Comparison of ENCODE assay signal across 11 mouse cellular contexts in genomic region chr2:127375759-127376341, GRCm38 (mm10). TPM values are rescaled to one million over a fixed set of nuclear protein-coding genes. Genes with fewer than 3 reads are reported as not detected.
DNase-seq lines count a peak whose midpoint lies in the region; ATAC-seq and TF ChIP-seq lines count a peak whose summit lies in the region.
"Had no signal": no experiment of that assay in that cellular context is flagged by ENCODE, and none has a peak within 500 bp of the region (broad histone marks: within the 10 kb centered on the region; RNA-seq: fewer than 3 reads in every experiment).

No protein-coding gene starts in this region.

- no peak overlapping the region for H3K4me3 ChIP-seq in ES-Bruce4 (ENCODE audit: low read depth, low read length)
- H3K4me3 ChIP-seq in forebrain, embryonic 11.5 days (ENCODE audit: low read depth, low read length) = no peak overlapping the region
- H3K4me3 ChIP-seq: stomach, embryonic 15.5 days had no signal

- H3K27ac ChIP-seq in ES-Bruce4 (ENCODE audit: insufficient read depth, low read length) = no peak overlapping the region
- no peak overlapping the region for H3K27ac ChIP-seq in forebrain, embryonic 11.5 days (ENCODE audit: low read depth, low read length)
- H3K27ac ChIP-seq: stomach, embryonic 15.5 days had no signal

- H3K9me3 ChIP-seq in ES-Bruce4 (replicated peaks; ENCODE audit: control insufficient read depth, insufficient read depth, low read length, poor library complexity, severe bottlenecking) = no peaks in the 10 kb centered on the region
- no peaks in the 10 kb centered on the region for H3K9me3 ChIP-seq in forebrain, embryonic 11.5 days (ENCODE audit: control insufficient read depth, low read length)
- H3K9me3 ChIP-seq: stomach, embryonic 15.5 days had no signal

- TF ChIP-seq EP300 in ES-Bruce4 (IDR thresholded peaks at IDR 0.05; ENCODE audit: insufficient read depth, low read depth, low read length) = no peak

- peak; percentile 55 for TF ChIP-seq CTCF in ES-Bruce4 (IDR thresholded peaks at IDR 0.05; ENCODE audit: low read depth, low read length)
- TF ChIP-seq CTCF in brain, embryonic 14.5 days (IDR thresholded peaks at IDR 0.05; ENCODE audit: borderline replicate concordance, extremely low read depth, insufficient read depth, insufficient read length) = peak; percentile 56; the same call in 1 of the 2 replicates

- peak; percentile 77 for ATAC-seq in megakaryocyte progenitor cell, adult 5-6 weeks (replicated peaks; ENCODE audit: poor library complexity)
- ATAC-seq in forebrain, embryonic 11.5 days (replicated peaks; ENCODE audit: low FRiP score) = no peak

- H3K4me2 ChIP-seq in forebrain, embryonic 11.5 days (ENCODE audit: low read depth, low read length, severe bottlenecking) = no peak overlapping the region
- H3K4me2 ChIP-seq: stomach, embryonic 15.5 days had no signal

- TF ChIP-seq POLR2A in ES-Bruce4 (IDR thresholded peaks at IDR 0.05; ENCODE audit: insufficient read depth, low read length) = no peak
- no peak for TF ChIP-seq POLR2A in brain, embryonic 14.5 days (IDR thresholded peaks at IDR 0.05; ENCODE audit: borderline replicate concordance, extremely low read depth, insufficient read depth, insufficient read length, poor library complexity, severe bottlenecking)

- no peaks in the 10 kb centered on the region for H3K36me3 ChIP-seq in ES-Bruce4 (ENCODE audit: control insufficient read depth, insufficient read depth, low read length, poor library complexity, severe bottlenecking)
- no peaks in the 10 kb centered on the region for H3K36me3 ChIP-seq in forebrain, embryonic 11.5 days (ENCODE audit: control insufficient read depth, insufficient read depth, low read length)
- H3K36me3 ChIP-seq: stomach, embryonic 15.5 days had no signal

- DNase-seq in kidney, adult 18-20 months = peak; percentile 47
- no peak for DNase-seq in kidney, adult 8-10 months
- peak; percentile 9 for DNase-seq in brain, embryonic 14.5 days (ENCODE audit: low read depth)
- DNase-seq in right cerebral cortex, postnatal 25 days = no peak
- DNase-seq in gastrocnemius, postnatal 25 days = no peak
- no peak for DNase-seq in forebrain, embryonic 11.5 days (ENCODE audit: low spot score)

- no peak overlapping the region for H3K9ac ChIP-seq in ES-Bruce4 (ENCODE audit: low read depth, poor library complexity, severe bottlenecking)
- no peak overlapping the region for H3K9ac ChIP-seq in forebrain, embryonic 11.5 days (ENCODE audit: low read length)
- H3K9ac ChIP-seq: stomach, embryonic 15.5 days had no signal

- H3K4me1 ChIP-seq in ES-Bruce4 (ENCODE audit: control insufficient read depth, insufficient read depth, low read length) = no peaks in the 10 kb centered on the region
- no peaks in the 10 kb centered on the region for H3K4me1 ChIP-seq in forebrain, embryonic 11.5 days (replicated peaks; ENCODE audit: control insufficient read depth, insufficient read depth, low read length)

- WGBS in forebrain, embryonic 11.5 days = 59% methylated on average over 7 of the region's 7 CpGs

- H3K27me3 ChIP-seq in ES-Bruce4 (ENCODE audit: control insufficient read depth, insufficient read depth, low read length, poor library complexity, severe bottlenecking) = no peaks in the 10 kb centered on the region
- no peaks in the 10 kb centered on the region for H3K27me3 ChIP-seq in forebrain, embryonic 11.5 days (ENCODE audit: control insufficient read depth, insufficient read depth, low read length)
- H3K27me3 ChIP-seq: stomach, embryonic 15.5 days had no signal

RNA-seq across cellular contexts. Expression of gene Adra2b, which starts 12.8 kb away (rescaled TPM):
- polyA plus RNA-seq in ES-Bruce4 (2011; ENCODE audit: insufficient read depth, insufficient read length, low read depth, missing spikeins) = 1.5 and 2.1 TPM in 2 replicates
- polyA plus RNA-seq in brain, embryonic 14.5 days (2012; rRNA removed) = 0.18 and 0.30 TPM in 2 replicates
- total RNA-seq in megakaryocyte progenitor cell, adult 5-6 weeks (2015) = not detected in 2 replicates
- not detected in 2 replicates for total RNA-seq in megakaryocyte progenitor cell, adult 5-6 weeks (2017)
- under 1 TPM; 0.64 to 0.67 TPM for total RNA-seq in gastrocnemius, postnatal 25 days (2021)
- polyA plus RNA-seq in forebrain, embryonic 11.5 days (2014; fragmentation: Nextera tagmentation; extraction: Ambion mirVana) = 3.4 and 4.1 TPM in 2 replicates

RNA-seq across cellular contexts. Expression of gene Astl, which starts 37.4 kb away (rescaled TPM):
- polyA plus RNA-seq in ES-Bruce4 (2011; ENCODE audit: insufficient read depth, insufficient read length, low read depth, missing spikeins) = not detected in 2 replicates
- polyA plus RNA-seq in brain, embryonic 14.5 days (2012; rRNA removed) = 0.03 TPM in 1 of 2 replicates, not detected in the other
- 0.15 and 0.30 TPM in 2 replicates for total RNA-seq in megakaryocyte progenitor cell, adult 5-6 weeks (2015)
- 0.24 TPM in 1 of 2 replicates, not detected in the other for total RNA-seq in megakaryocyte progenitor cell, adult 5-6 weeks (2017)
- not detected for total RNA-seq in gastrocnemius, postnatal 25 days (2021)
- not detected in 2 replicates for polyA plus RNA-seq in forebrain, embryonic 11.5 days (2014; fragmentation: Nextera tagmentation; extraction: Ambion mirVana)
- total RNA-seq: adrenal gland, postnatal 4 days had no signal
- polyA plus RNA-seq: gonadal fat pad, adult 2 months; stomach, embryonic 15.5 days had no signal

RNA-seq across cellular contexts. Expression of gene Dusp2, which starts 39.9 kb away (rescaled TPM):
- polyA plus RNA-seq in ES-Bruce4 (2011; ENCODE audit: insufficient read depth, insufficient read length, low read depth, missing spikeins) = 0.61 and 1.9 TPM in 2 replicates
- 6.5 and 7.7 TPM in 2 replicates for polyA plus RNA-seq in brain, embryonic 14.5 days (2012; rRNA removed)
- total RNA-seq in megakaryocyte progenitor cell, adult 5-6 weeks (2015) = 76.0 and 76.5 TPM in 2 replicates
- total RNA-seq in megakaryocyte progenitor cell, adult 5-6 weeks (2017) = 83.2 and 90.0 TPM in 2 replicates
- total RNA-seq in gastrocnemius, postnatal 25 days (2021) = 1 to 10 TPM in 1 of 2 experiments, under 1 TPM in 1; 0.91 to 1.1 TPM
- polyA plus RNA-seq in forebrain, embryonic 11.5 days (2014; fragmentation: Nextera tagmentation; extraction: Ambion mirVana) = 3.9 and 5.2 TPM in 2 replicates

RNA-seq across cellular contexts. Expression of gene Gpat2, which starts 49.1 kb away (rescaled TPM):
- polyA plus RNA-seq in ES-Bruce4 (2011; ENCODE audit: insufficient read depth, insufficient read length, low read depth, missing spikeins) = 0.43 and 1.2 TPM in 2 replicates
- polyA plus RNA-seq in brain, embryonic 14.5 days (2012; rRNA removed) = 0.07 and 0.13 TPM in 2 replicates
- not detected in 2 replicates for total RNA-seq in megakaryocyte progenitor cell, adult 5-6 weeks (2015)
- 0.12 TPM in 1 of 2 replicates, not detected in the other for total RNA-seq in megakaryocyte progenitor cell, adult 5-6 weeks (2017)
- total RNA-seq in gastrocnemius, postnatal 25 days (2021) = not detected
- 0.16 and 0.40 TPM in 2 replicates for polyA plus RNA-seq in forebrain, embryonic 11.5 days (2014; fragmentation: Nextera tagmentation; extraction: Ambion mirVana)

Comparison
In these comparisons a context has a peak if more than half of its experiments do, and no peak if none do; other contexts are left out.
1. DNase-seq: peak in kidney, adult 18-20 months (single experiment) and brain, embryonic 14.5 days (single experiment); none in kidney, adult 8-10 months (0 of 2), right cerebral cortex, postnatal 25 days (single experiment), gastrocnemius, postnatal 25 days (single experiment) and forebrain, embryonic 11.5 days (single experiment).